Mouse (Mus musculus) neutrophil, adult 83 days (primary cell): ENCODE measurements around the gene Klra10. TPM values are rescaled to one million over a fixed set of nuclear protein-coding genes. Genes with fewer than 3 reads are reported as not detected.

Experiments
- total RNA-seq, 2 experiments: library from RNA; stranded (reverse); gene quantifications; one replicate each; pipeline ENCODE4 v1.2.4; 2023

The Klra10 gene
- total RNA-seq: 1 to 10 TPM; 1.9 TPM

DNA sequence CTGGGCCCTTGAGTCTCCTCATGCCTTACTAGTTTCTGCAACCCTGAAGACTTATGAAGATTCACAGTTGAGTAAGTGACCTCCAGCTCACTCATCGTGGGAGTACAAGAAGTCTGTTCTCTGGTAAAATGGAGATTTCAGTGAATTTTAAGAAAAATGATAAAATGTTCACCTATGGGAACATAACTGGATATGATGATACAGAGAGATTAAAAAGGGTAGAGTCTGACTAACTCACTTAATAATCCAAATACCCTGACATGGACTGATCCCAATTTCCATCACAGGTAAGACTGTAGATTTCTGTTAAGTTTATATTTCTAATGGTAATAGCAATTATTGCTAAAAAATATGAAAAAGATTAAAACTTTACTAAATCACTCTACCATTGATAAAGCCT is at the start of gene Klra10:
Gene Klra10 (minus strand): TSS at position 101 of the 400 bp plus-strand sequence.

GRCm38 (mm10) chr6:130233222-130233621 is 48.5 kb downstream of the Klra10 start, which contains the start of gene Klra7:
TSS of gene Klra7 (minus strand) at chr6:130233322.

Other genes starting within 250 kb of the Klra10 start
- gene Klra4, start 214.7 kb downstream of the Klra10 start, total RNA-seq: not detected
- 1 to 10 TPM; 1.2 to 1.4 TPM for gene Klra8, start 152.0 kb downstream of the Klra10 start, total RNA-seq
- gene Klra9, start 88.8 kb downstream of the Klra10 start, total RNA-seq: under 1 TPM; 0.39 to 0.62 TPM
- not detected for gene Klra7, start 48.6 kb downstream of the Klra10 start, total RNA-seq
- under 1 TPM; 0.53 to 0.66 TPM for gene Klra3, start 55.6 kb upstream of the Klra10 start, total RNA-seq
- gene Klra1, start 104.9 kb upstream of the Klra10 start, total RNA-seq: not detected